Mouse (Mus musculus) midbrain, embryonic 13.5 days (tissue): ENCODE data around the gene Ech1. TPM values are rescaled to one million over a fixed set of nuclear protein-coding genes. Genes with fewer than 3 reads are reported as not detected.

Experiments used
- ATAC-seq: fragments of 200-750 bp; cut with Nextera tagmentation; 2 replicates; pipeline ENCODE4 v1.8.0; 2017; ENCODE audit warnings: mild to moderate bottlenecking, moderate TSS enrichment, moderate library complexity
- H3K27ac ChIP-seq: fragments of 300-500 bp; sonication (generic); 2 replicates; pipeline ENCODE4 v1.5.1; 2015; ENCODE audit warnings: inconsistent platforms, mild to moderate bottlenecking, moderate library complexity
- H3K27me3 ChIP-seq: fragments of 300-500 bp; sonication (generic); 2 replicates; pipeline ENCODE4 v1.6.1; 2015; ENCODE audit warnings: mild to moderate bottlenecking, inconsistent platforms
- H3K36me3 ChIP-seq: fragments of 300-500 bp; sonication (generic); 2 replicates; pipeline ENCODE4 v1.6.1; 2015; ENCODE audit warnings: mild to moderate bottlenecking, inconsistent platforms
- H3K4me1 ChIP-seq: fragments of 300-500 bp; sonication (generic); replicated peaks from 2 replicates; pipeline ENCODE4 v1.6.1; 2015; ENCODE audit warnings: inconsistent platforms
- H3K4me2 ChIP-seq: fragments of 300-500 bp; sonication (generic); replicated peaks from 2 replicates; pipeline ENCODE4 v1.6.1; 2015; ENCODE audit warnings: moderate library complexity, mild to moderate bottlenecking, inconsistent platforms
- H3K4me3 ChIP-seq: fragments of 300-500 bp; sonication (generic); replicated peaks from 2 replicates; pipeline ENCODE4 v1.5.1; 2015; ENCODE audit warnings: mild to moderate bottlenecking, inconsistent platforms
- H3K9ac ChIP-seq: fragments of 300-500 bp; sonication (generic); replicated peaks from 2 replicates; pipeline ENCODE4 v1.6.1; 2015; ENCODE audit warnings: mild to moderate bottlenecking, inconsistent platforms
- H3K9me3 ChIP-seq: fragments of 300-500 bp; sonication (generic); 2 replicates; pipeline ENCODE4 v1.6.1; 2016; ENCODE audit warnings: mild to moderate bottlenecking, inconsistent platforms
- WGBS: fragments of 180-500 bp; shearing (Covaris S2); methylation state at CpG from one replicate; pipeline ENCODE4 v1.1.7; 2015; 5-methylcytosine and 5-hydroxymethylcytosine counted together
- polyA plus RNA-seq: library from polyadenylated mRNA; unstranded; fragments of >200 nt; fragmentation: Nextera tagmentation; extraction: Ambion mirVana; gene quantifications from 2 replicates; pipeline ENCODE4 v1.2.1, GENCODE M21; 2015

Gene Ech1
- polyA plus RNA-seq, 1 experiment from 2014 or later = 71.6 TPM

- Histone ChIP-seq H3K9ac (no peak overlapping the region), H3K9me3 (no peaks in the 10 kb centered on the region), H3K27ac (peak overlapping the region; percentile 21; the same call in 1 of the 2 replicates), H3K36me3 (peaks cover 48% of the 10 kb centered on the region), H3K4me3 (no peak overlapping the region), H3K27me3 (no peaks in the 10 kb centered on the region), H3K4me1 (peaks cover 49% of the 10 kb centered on the region), H3K4me2 (no peak overlapping the region)
- WGBS = 61% methylated on average over 10 of the region's 10 CpGs
- no peak for ATAC-seq
Measured at GRCm38 (mm10) chr7:28822993-28823903, 1.8 kb upstream of the Ech1 start.

- H3K27ac ChIP-seq = no peak overlapping the region
- H3K9me3 ChIP-seq = no peaks in the 10 kb centered on the region
- H3K4me2 ChIP-seq = no peak overlapping the region
- H3K27me3 ChIP-seq = no peaks in the 10 kb centered on the region
- no peak for ATAC-seq
- peaks cover 41% of the 10 kb centered on the region for H3K36me3 ChIP-seq
- H3K9ac ChIP-seq = no peak overlapping the region
- H3K4me3 ChIP-seq = no peak overlapping the region
- peaks cover 44% of the 10 kb centered on the region for H3K4me1 ChIP-seq
- 64% methylated on average over 2 of the region's 2 CpGs for WGBS
Measured at GRCm38 (mm10) chr7:28823932-28824331, 1.1 kb upstream of the Ech1 start.

GRCm38 (mm10) chr7:28825686-28826401 lies 827 bp downstream of the Ech1 start:
- Histone ChIP-seq H3K27ac (0 out of 2 replicates have a peak overlapping the region, but pooled peaks have one; percentile 20), H3K27me3 (no peaks in the 10 kb centered on the region), H3K36me3 (peaks cover 35% of the 10 kb centered on the region), H3K9me3 (no peaks in the 10 kb centered on the region), H3K4me2 (peak overlapping the region; percentile 56), H3K4me1 (peaks cover 26% of the 10 kb centered on the region), H3K4me3 (peak overlapping the region; percentile 51), H3K9ac (peak overlapping the region; percentile 66)
- 64% methylated on average over 11 of the region's 11 CpGs for WGBS
- peak; percentile 31; the same call in 1 of the 2 replicates for ATAC-seq

DNA sequence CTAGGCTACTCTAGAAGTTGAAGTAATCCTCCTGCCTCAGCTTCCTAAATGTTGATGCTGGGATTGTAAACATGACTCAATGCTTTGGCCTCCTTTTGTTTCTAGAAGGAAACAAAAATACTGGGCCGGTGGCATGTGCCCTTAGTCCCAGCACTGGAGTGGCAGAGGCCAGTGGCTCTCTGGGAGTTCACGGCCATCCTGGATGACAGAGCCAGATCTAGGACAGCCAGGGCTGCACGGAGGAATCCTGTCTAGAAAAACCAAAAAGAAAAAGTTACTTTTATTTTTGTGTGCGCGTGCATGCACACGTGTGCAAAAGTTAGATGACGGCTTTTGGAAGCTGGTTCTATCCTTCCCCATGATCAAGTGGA lies 1.4 kb downstream of the Ech1 start:
- Histone ChIP-seq H3K9me3 (no peaks in the 10 kb centered on the region), H3K4me1 (peaks cover 21% of the 10 kb centered on the region), H3K27ac (no peak overlapping the region), H3K9ac (no peak overlapping the region), H3K27me3 (no peaks in the 10 kb centered on the region), H3K4me2 (no peak overlapping the region), H3K4me3 (no peak overlapping the region), H3K36me3 (peaks cover 35% of the 10 kb centered on the region)
- no peak for ATAC-seq
- 91% methylated on average over 7 of the region's 7 CpGs for WGBS

GRCm38 (mm10) chr7:28827338-28827737 lies 2.3 kb downstream of the Ech1 start:
- WGBS = 66% methylated on average over 3 of the region's 3 CpGs
- H3K4me2 ChIP-seq = no peak overlapping the region
- H3K9ac ChIP-seq = no peak overlapping the region
- H3K36me3 ChIP-seq = peaks cover 34% of the 10 kb centered on the region
- H3K9me3 ChIP-seq = no peaks in the 10 kb centered on the region
- no peak for ATAC-seq
- H3K27me3 ChIP-seq = no peaks in the 10 kb centered on the region
- H3K4me1 ChIP-seq = peaks cover 19% of the 10 kb centered on the region
- H3K4me3 ChIP-seq = no peak overlapping the region
- H3K27ac ChIP-seq = no peak overlapping the region

GRCm38 (mm10) chr7:28829821-28830220 lies 4.8 kb downstream of the Ech1 start:
- Histone ChIP-seq H3K27me3 (no peaks in the 10 kb centered on the region), H3K36me3 (peaks cover 25% of the 10 kb centered on the region), H3K4me1 (peaks cover 8% of the 10 kb centered on the region), H3K4me2 (no peak overlapping the region), H3K27ac (no peak overlapping the region), H3K4me3 (no peak overlapping the region), H3K9ac (no peak overlapping the region), H3K9me3 (no peaks in the 10 kb centered on the region)
- WGBS = 96% methylated on average over 8 of the region's 8 CpGs
- ATAC-seq = no peak

DNA sequence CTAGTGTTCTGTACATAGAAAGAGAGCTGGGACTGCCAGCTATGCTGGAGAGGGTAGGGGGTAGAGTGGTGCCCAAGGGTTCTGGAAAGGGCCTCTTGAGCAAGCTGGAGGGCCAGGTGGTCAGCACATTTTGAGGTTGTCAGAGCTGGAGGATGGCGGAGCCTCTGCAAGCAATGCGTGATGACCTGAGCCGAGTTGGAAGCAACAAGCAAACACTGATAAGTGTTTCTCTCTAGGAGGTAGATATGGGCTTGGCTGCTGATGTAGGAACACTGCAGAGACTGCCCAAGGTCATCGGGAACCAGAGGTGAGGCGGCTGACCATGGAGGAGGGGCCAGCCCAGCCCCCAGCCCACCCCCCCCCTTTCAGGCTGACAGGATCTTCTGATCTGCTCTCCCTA lies 6.0 kb downstream of the Ech1 start:
- ATAC-seq = no peak
- 95% methylated on average over 5 of the region's 5 CpGs for WGBS

DNA sequence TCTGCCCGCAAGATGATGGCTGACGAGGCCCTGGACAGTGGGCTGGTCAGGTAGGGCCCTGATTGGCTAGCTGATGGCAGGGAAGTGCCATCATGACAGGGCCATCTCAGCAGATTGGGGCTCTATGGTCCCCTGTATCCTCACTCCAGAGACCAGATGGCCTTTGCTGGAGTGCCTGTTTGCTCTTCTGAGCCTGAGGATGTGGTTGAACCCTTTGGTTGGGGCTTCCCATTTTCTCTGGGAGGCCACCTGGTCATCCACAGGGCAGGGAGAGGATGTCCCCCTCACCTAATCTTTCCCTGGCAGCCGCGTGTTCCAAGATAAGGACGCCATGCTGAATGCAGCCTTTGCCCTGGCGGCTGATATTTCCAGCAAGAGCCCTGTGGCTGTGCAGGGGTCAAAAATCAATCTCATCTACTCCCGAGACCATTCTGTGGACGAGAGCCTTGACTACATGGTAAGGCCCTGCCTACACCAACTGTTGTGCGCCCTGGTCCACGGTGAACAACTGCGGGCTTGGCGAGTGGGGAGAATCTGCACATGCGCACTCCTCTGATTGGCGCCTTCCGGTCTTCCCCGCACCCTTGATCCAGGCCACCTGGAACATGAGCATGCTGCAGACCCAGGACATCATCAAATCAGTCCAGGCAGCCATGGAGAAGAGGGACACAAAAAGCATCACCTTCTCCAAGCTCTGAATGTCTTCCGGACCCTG lies 6.6 kb downstream of the Ech1 start:
- no peaks in the 10 kb centered on the region for H3K4me1 ChIP-seq
- 92% methylated on average over 17 of the region's 17 CpGs for WGBS
- H3K9ac ChIP-seq = no peak overlapping the region
- no peak for ATAC-seq
- no peak overlapping the region for H3K4me2 ChIP-seq
- no peaks in the 10 kb centered on the region for H3K27me3 ChIP-seq
- H3K4me3 ChIP-seq = no peak overlapping the region
- peaks cover 25% of the 10 kb centered on the region for H3K36me3 ChIP-seq
- H3K9me3 ChIP-seq = no peaks in the 10 kb centered on the region
- H3K27ac ChIP-seq = no peak overlapping the region

More for the DNA sequence above, 6.0 kb downstream of the Ech1 start:
- no peaks in the 10 kb centered on the region for H3K9me3 ChIP-seq
- no peak overlapping the region for H3K9ac ChIP-seq
- no peak overlapping the region for H3K4me2 ChIP-seq
- peaks cover 2% of the 10 kb centered on the region for H3K4me1 ChIP-seq
- peaks cover 25% of the 10 kb centered on the region for H3K36me3 ChIP-seq
- no peak overlapping the region for H3K27ac ChIP-seq
- H3K27me3 ChIP-seq = no peaks in the 10 kb centered on the region
- H3K4me3 ChIP-seq = no peak overlapping the region

GRCm38 (mm10) chr7:28832137-28832536 lies 7.1 kb downstream of the Ech1 start:
- Histone ChIP-seq H3K36me3 (peaks cover 25% of the 10 kb centered on the region), H3K4me2 (no peak overlapping the region), H3K27ac (no peak overlapping the region), H3K9me3 (no peaks in the 10 kb centered on the region), H3K4me1 (no peaks in the 10 kb centered on the region), H3K4me3 (no peak overlapping the region), H3K9ac (no peak overlapping the region), H3K27me3 (no peaks in the 10 kb centered on the region)
- ATAC-seq = no peak
- 84% methylated on average over 6 of the region's 6 CpGs for WGBS

DNA sequence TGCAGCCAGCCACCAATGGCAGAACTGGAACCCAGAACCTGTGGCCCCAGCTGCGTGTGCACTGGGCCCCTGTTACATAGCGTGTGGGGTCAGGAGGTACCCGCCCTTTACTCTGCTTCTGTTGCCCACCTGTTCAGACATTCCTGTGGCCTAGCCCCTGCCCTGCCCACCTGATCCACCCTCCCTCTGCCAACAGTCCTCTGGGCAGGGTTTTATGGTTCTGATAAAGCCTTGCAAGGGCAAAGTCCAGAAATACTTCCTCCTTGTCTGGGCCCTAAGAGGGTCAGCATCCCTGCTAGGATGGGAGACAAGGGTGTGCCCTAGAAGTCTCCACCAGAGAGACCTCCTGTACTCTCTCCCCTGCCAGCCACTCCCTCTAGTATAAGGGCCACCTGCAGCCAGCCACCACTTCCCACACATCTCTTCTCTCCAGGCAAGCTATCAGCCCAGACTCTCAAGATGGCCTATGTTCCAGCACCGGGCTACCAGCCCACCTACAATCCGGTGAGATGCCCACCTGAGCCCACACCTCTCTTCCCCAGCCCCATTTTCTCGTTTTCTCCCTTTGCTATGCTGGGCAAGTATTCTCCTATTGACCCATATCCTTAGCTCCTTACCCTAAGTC lies 8.8 kb downstream of the Ech1 start, which contains the start of gene Lgals4:
Lgals4 (plus strand) TSS at position 132 of the 625 bp plus-strand sequence.
- Histone ChIP-seq H3K4me3 (no peak within 1 kb of the TSS), H3K4me2 (no peak within 1 kb of the TSS), H3K4me1 (no peaks in the 10 kb centered on the region), H3K36me3 (peaks cover 25% of the 10 kb centered on the region), H3K9me3 (no peaks in the 10 kb centered on the region), H3K9ac (no peak within 1 kb of the TSS), H3K27me3 (no peaks in the 10 kb centered on the region), H3K27ac (no peak within 1 kb of the TSS)
- no peak for ATAC-seq
- 81% methylated on average over 6 of the region's 6 CpGs for WGBS

DNA sequence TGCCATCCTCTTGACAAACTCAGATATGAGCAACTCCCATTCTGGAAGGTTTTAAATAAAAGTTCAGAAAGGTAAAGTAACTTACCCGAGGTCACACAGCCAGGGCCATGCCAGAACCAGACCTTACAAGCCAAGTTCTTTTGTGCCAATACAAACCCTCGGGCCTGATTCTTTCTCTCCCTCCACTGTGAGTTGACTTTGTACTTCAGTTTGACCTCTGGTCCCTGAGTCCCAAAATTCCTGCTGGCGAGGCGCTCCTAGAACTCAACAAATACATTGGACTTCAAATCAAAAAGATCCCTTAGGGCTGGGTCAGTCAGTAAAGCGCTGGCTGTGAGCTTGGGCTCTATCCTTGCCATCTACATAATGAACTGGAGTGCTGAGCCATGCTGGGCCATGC lies 11.9 kb downstream of the Ech1 start:
- Histone ChIP-seq H3K27me3 (no peaks in the 10 kb centered on the region), H3K4me3 (no peak overlapping the region), H3K27ac (no peak overlapping the region), H3K9me3 (no peaks in the 10 kb centered on the region), H3K36me3 (peaks cover 3% of the 10 kb centered on the region; the same call in 1 of the 2 replicates), H3K4me2 (no peak overlapping the region), H3K9ac (no peak overlapping the region), H3K4me1 (no peaks in the 10 kb centered on the region)
- ATAC-seq = no peak
- 82% methylated on average over 5 of the region's 5 CpGs for WGBS
